Mouse (Mus musculus) MEL (cell line): Measurements from ENCODE around the gene Fbn1. TPM values are rescaled to one million over a fixed set of nuclear protein-coding genes. Genes with fewer than 3 reads are reported as not detected.

Experiments
- DNase-seq: peaks from one replicate; pipeline ENCODE4 v3.0.0; 2011; ENCODE audit warnings: low read depth, low spot score
- H3K27ac ChIP-seq: 2 replicates; pipeline ENCODE4 v1.5.1; 2012; ENCODE audit warnings: low read depth, mild to moderate bottlenecking, control low read depth, low read length, moderate library complexity; ENCODE audit not compliant: control insufficient read depth
- H3K27me3 ChIP-seq, 2 experiments: fragments of 150-350 bp in 1 of 2; sonication (generic) in 1 of 2; 2 replicates each; pipeline ENCODE4 v1.6.1; 2012; ENCODE audit warnings: low read length in 2 of 2, mild to moderate bottlenecking in 2 of 2, improper control_type of control experiment in 1 of 2, moderate library complexity in 1 of 2; ENCODE audit not compliant: insufficient read depth in 2 of 2, control insufficient read depth in 1 of 2
- H3K36me3 ChIP-seq, 2 experiments: 2 replicates each; pipeline ENCODE4 v1.6.1; 2012 to 2014; ENCODE audit warnings: low read length in 2 of 2, improper control_type of control experiment in 1 of 2, inconsistent platforms in 1 of 2, mild to moderate bottlenecking in 1 of 2; ENCODE audit not compliant: insufficient read depth in 2 of 2, control insufficient read depth in 1 of 2
- H3K4me1 ChIP-seq, 2 experiments: fragments of 150-350 bp in 1 of 2; sonication (generic) in 1 of 2; 2 replicates each; pipeline ENCODE4 v1.6.1; 2012; ENCODE audit warnings: low read length in 2 of 2, improper control_type of control experiment in 1 of 2, mild to moderate bottlenecking in 1 of 2; ENCODE audit not compliant: insufficient read depth in 2 of 2, control insufficient read depth in 1 of 2
- H3K4me3 ChIP-seq, 2 experiments: fragments of 150-350 bp in 1 of 2; sonication (generic) in 1 of 2; 2 replicates each; pipeline ENCODE4 v1.5.1; 2012; ENCODE audit warnings: low read depth in 2 of 2, low read length in 2 of 2, mild to moderate bottlenecking in 2 of 2, moderate library complexity in 2 of 2, control low read depth in 1 of 2, improper control_type of control experiment in 1 of 2; ENCODE audit not compliant: control insufficient read depth in 1 of 2, insufficient read depth in 1 of 2
- H3K79me2 ChIP-seq: 2 replicates; pipeline ENCODE4 v1.6.1; 2012; ENCODE audit warnings: mild to moderate bottlenecking, low read length, moderate library complexity; ENCODE audit not compliant: control insufficient read depth, poor library complexity, insufficient read depth
- H3K9ac ChIP-seq: 2 replicates; pipeline ENCODE4 v1.6.1; 2012; ENCODE audit warnings: low read depth, mild to moderate bottlenecking, control low read depth, low read length, moderate library complexity; ENCODE audit not compliant: control insufficient read depth, poor library complexity, severe bottlenecking
- H3K9me3 ChIP-seq: fragments of 150-350 bp; sonication (generic); replicated peaks from 2 replicates; pipeline ENCODE4 v1.6.1; 2012; ENCODE audit warnings: mild to moderate bottlenecking, low read length, improper control_type of control experiment, moderate library complexity; ENCODE audit not compliant: insufficient read depth
- BHLHE40 ChIP-seq: IDR thresholded peaks from 2 replicates; pipeline ENCODE4 v1.6.1; 2012; ENCODE audit warnings: low read depth, mild to moderate bottlenecking, inconsistent platforms, low read length, improper control_type of control experiment, borderline replicate concordance
- CHD1 ChIP-seq: IDR thresholded peaks from 2 replicates; pipeline ENCODE4 v1.6.1; 2012; ENCODE audit warnings: low read depth, mild to moderate bottlenecking, inconsistent platforms, low read length, improper control_type of control experiment
- CTCF ChIP-seq, 3 experiments: IDR thresholded peaks in 2 of 3; conservative IDR thresholded peaks in 1 of 3; 2 replicates each; pipeline ENCODE4 v1.5.1; 2011 to 2012; ENCODE audit warnings: low read length in 3 of 3, low read depth in 2 of 3, mild to moderate bottlenecking in 2 of 3, improper control_type of control experiment in 1 of 3, inconsistent platforms in 1 of 3, mixed read lengths in 1 of 3, moderate library complexity in 1 of 3; ENCODE audit not compliant: control insufficient read depth in 1 of 3, insufficient read depth in 1 of 3, poor library complexity in 1 of 3, severe bottlenecking in 1 of 3
- E2F4 ChIP-seq: IDR thresholded peaks from 2 replicates; pipeline ENCODE4 v1.6.1; 2011; ENCODE audit warnings: low read depth, low read length, improper control_type of control experiment, borderline replicate concordance
- ELF1 ChIP-seq: IDR thresholded peaks from 2 replicates; pipeline ENCODE4 v1.6.1; 2014; ENCODE audit warnings: low read depth, mild to moderate bottlenecking, inconsistent platforms, low read length, improper control_type of control experiment, moderate library complexity
- EP300 ChIP-seq, 2 experiments: IDR thresholded peaks; 2 replicates each; pipeline ENCODE4 v1.6.1; 2011; ENCODE audit warnings: improper control_type of control experiment in 2 of 2, low read length in 2 of 2, low read depth in 1 of 2, mild to moderate bottlenecking in 1 of 2
- ETS1 ChIP-seq: IDR thresholded peaks from 2 replicates; pipeline ENCODE4 v1.6.1; 2012; ENCODE audit warnings: low read depth, mild to moderate bottlenecking, inconsistent platforms, low read length, improper control_type of control experiment, moderate library complexity
- GABPA ChIP-seq: IDR thresholded peaks from 2 replicates; pipeline ENCODE4 v1.6.1; 2012; ENCODE audit warnings: low read depth, mild to moderate bottlenecking, inconsistent platforms, low read length, improper control_type of control experiment, moderate library complexity
- MAX ChIP-seq: IDR thresholded peaks from 2 replicates; pipeline ENCODE4 v1.6.1; 2011; ENCODE audit warnings: low read length, improper control_type of control experiment
- MAZ ChIP-seq: IDR thresholded peaks from 2 replicates; pipeline ENCODE4 v1.6.1; 2012; ENCODE audit warnings: low read depth, mild to moderate bottlenecking, inconsistent platforms, low read length, improper control_type of control experiment
- MEF2A ChIP-seq: IDR thresholded peaks from 2 replicates; pipeline ENCODE4 v1.6.1; 2014; ENCODE audit warnings: low read depth, mild to moderate bottlenecking, inconsistent platforms, low read length, improper control_type of control experiment; ENCODE audit not compliant: poor library complexity, insufficient replicate concordance, severe bottlenecking; ENCODE audit errors: extremely low read depth
- MXI1 ChIP-seq: IDR thresholded peaks from 2 replicates; pipeline ENCODE4 v1.6.1; 2011; ENCODE audit warnings: mild to moderate bottlenecking, low read depth, low read length, improper control_type of control experiment
- MYB ChIP-seq: IDR thresholded peaks from 2 replicates; pipeline ENCODE4 v1.6.1; 2011; ENCODE audit warnings: mild to moderate bottlenecking, low read depth, low read length, improper control_type of control experiment
- NELFE ChIP-seq: IDR thresholded peaks from 2 replicates; pipeline ENCODE4 v1.6.1; 2011; ENCODE audit warnings: low read depth, low read length, improper control_type of control experiment
- RCOR1 ChIP-seq: IDR thresholded peaks from 2 replicates; pipeline ENCODE4 v1.6.1; 2012; ENCODE audit warnings: low read depth, mild to moderate bottlenecking, inconsistent platforms, low read length, improper control_type of control experiment
- SIN3A ChIP-seq: IDR thresholded peaks from 2 replicates; pipeline ENCODE4 v1.6.1; 2012; ENCODE audit warnings: low read length, improper control_type of control experiment, inconsistent platforms
- SMC3 ChIP-seq: IDR thresholded peaks from 2 replicates; pipeline ENCODE4 v1.6.1; 2011; ENCODE audit warnings: low read depth, low read length, improper control_type of control experiment
- TCF12 ChIP-seq: IDR thresholded peaks from 2 replicates; pipeline ENCODE4 v1.6.1; 2014; ENCODE audit warnings: low read depth, mild to moderate bottlenecking, inconsistent platforms, low read length, improper control_type of control experiment, moderate library complexity
- UBTF ChIP-seq: IDR thresholded peaks from 2 replicates; pipeline ENCODE4 v1.6.1; 2012; ENCODE audit warnings: low read depth, mild to moderate bottlenecking, inconsistent platforms, low read length, improper control_type of control experiment, moderate library complexity, borderline replicate concordance; ENCODE audit not compliant: insufficient read depth
- USF1 ChIP-seq: IDR thresholded peaks from 2 replicates; pipeline ENCODE4 v1.6.1; 2014; ENCODE audit warnings: low read depth, mild to moderate bottlenecking, inconsistent platforms, low read length, improper control_type of control experiment, moderate library complexity
- USF2 ChIP-seq, 2 experiments: IDR thresholded peaks; 2 replicates each; pipeline ENCODE4 v1.6.1; 2011 to 2012; ENCODE audit warnings: improper control_type of control experiment in 2 of 2, low read length in 2 of 2, borderline replicate concordance in 1 of 2, inconsistent platforms in 1 of 2, low read depth in 1 of 2, mild to moderate bottlenecking in 1 of 2; ENCODE audit not compliant: insufficient read depth in 1 of 2
- ZC3H11A ChIP-seq: IDR thresholded peaks from 2 replicates; pipeline ENCODE4 v1.6.1; 2012; ENCODE audit warnings: low read depth, mild to moderate bottlenecking, inconsistent platforms, low read length, improper control_type of control experiment
- ZKSCAN1 ChIP-seq: IDR thresholded peaks from 2 replicates; pipeline ENCODE4 v1.6.1; 2012; ENCODE audit warnings: low read depth, mild to moderate bottlenecking, inconsistent platforms, low read length, improper control_type of control experiment, moderate library complexity
- polyA plus RNA-seq, 2 experiments: library from polyadenylated mRNA; stranded (reverse) in 1 of 2; unstranded in 1 of 2; fragments of >175 nt in 1 of 2; fragments of >200 nt in 1 of 2; gene quantifications; 2 replicates each; pipeline versions ENCODE4 v1.2.1 to v1.2.4; 2012; ENCODE audit warnings: low replicate concordance in 2 of 2, low read depth in 1 of 2; ENCODE audit not compliant: insufficient read length in 2 of 2, insufficient read depth in 1 of 2, missing spikeins in 1 of 2
- total RNA-seq: library from RNA; depleted of rRNA; stranded (reverse); fragments of 300-350 nt; gene quantifications from 2 replicates; pipeline ENCODE4 v1.2.3, GENCODE M21; 2012

Gene Fbn1
- total and polyA plus RNA-seq, 3 experiments, result 0.01 TPM; not detected in 2

GRCm38 (mm10) chr2:125322581-125322980, 185.2 kb downstream of the Fbn1 start:
- Histone ChIP-seq H3K9me3 (no peaks in the 10 kb centered on the region), H3K79me2 (no peaks in the 10 kb centered on the region), H3K9ac (no peak overlapping the region), H3K4me1 (no peaks in the 10 kb centered on the region; a peak in 1 of 4 replicates), H3K27me3 (peaks cover 0 to 2% of the 10 kb centered on the region in 2 experiments; a peak in 2 of 4 replicates), H3K36me3 (no peaks in the 10 kb centered on the region), H3K27ac (no peak overlapping the region), H3K4me3 (no peak overlapping the region)
- no peak for TF ChIP-seq UBTF
- TF ChIP-seq CHD1, result no peak
- no peak for TF ChIP-seq MEF2A
- no peak for TF ChIP-seq TCF12
- no peak for TF ChIP-seq GABPA
- TF ChIP-seq CTCF (IDR thresholded peaks at IDR 0.05 in 2 of 3, conservative IDR thresholded peaks at IDR 0.05 in 1 of 3; ENCODE audit: control insufficient read depth in 1 of 3, insufficient read depth in 1 of 3, low read depth in 2 of 3, low read length in 3 of 3, poor library complexity in 1 of 3, severe bottlenecking in 1 of 3), result no peak
- TF ChIP-seq ZC3H11A, result no peak
- no peak for TF ChIP-seq ETS1
- DNase-seq, result no peak

DNA sequence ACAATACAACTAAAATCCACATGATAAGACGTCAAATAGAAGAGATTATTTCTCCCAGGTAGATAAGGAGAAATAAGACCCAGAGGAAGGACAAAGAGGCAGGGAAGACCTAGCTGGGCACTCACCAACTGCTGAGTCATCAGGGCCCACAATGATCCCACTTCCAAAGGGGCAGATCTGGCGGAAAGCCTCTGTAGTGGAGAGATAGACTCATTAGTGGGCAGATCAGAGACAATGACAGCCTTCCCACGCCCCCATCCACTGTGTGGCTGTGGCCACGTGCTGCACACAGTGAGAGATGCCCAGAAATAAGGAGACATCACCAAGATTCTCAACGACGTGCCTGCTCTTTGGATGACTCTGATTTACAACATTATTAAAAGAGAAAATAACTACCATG, 186.7 kb downstream of the Fbn1 start:
- no peak overlapping the region for H3K9ac ChIP-seq
- peaks cover 0 to 2% of the 10 kb centered on the region in 2 experiments; a peak in 1 of 4 replicates for H3K27me3 ChIP-seq
- H3K79me2 ChIP-seq, result no peaks in the 10 kb centered on the region
- no peaks in the 10 kb centered on the region for H3K36me3 ChIP-seq
- H3K27ac ChIP-seq, result no peak overlapping the region
- DNase-seq, result no peak
- H3K4me1 ChIP-seq, result no peaks in the 10 kb centered on the region; a peak in 1 of 4 replicates
- TF ChIP-seq EP300 (IDR thresholded peaks at IDR 0.05; ENCODE audit: low read depth in 1 of 2, low read length in 2 of 2) (no peak), ELF1 (no peak), SMC3 (no peak), GABPA (no peak), RCOR1 (no peak), MXI1 (no peak), MEF2A (no peak)
- TF ChIP-seq, all 39 proteins: peak for 0
- Histone ChIP-seq H3K4me3 (no peak overlapping the region), H3K9me3 (no peaks in the 10 kb centered on the region)

DNA sequence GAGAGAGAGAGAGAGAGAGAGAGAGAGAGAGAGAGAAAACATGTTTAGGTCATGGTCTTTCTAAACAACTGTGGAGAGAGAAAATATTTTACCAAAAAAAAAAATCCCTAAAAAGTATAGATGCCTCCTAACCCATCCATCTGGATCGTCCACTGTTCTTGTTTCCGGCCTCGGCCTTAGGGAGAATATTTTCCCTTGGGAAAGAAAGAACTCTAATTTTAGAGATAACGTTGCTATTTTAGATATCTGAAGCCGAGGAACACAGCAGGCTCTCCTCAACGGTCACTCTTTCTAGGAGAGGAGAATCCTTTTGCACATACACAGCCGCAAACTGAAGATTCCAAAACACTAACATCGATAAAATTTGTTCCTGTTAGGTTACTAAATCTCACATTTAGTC, 188.1 kb downstream of the Fbn1 start:
- Histone ChIP-seq H3K79me2 (no peaks in the 10 kb centered on the region), H3K9me3 (no peaks in the 10 kb centered on the region), H3K27me3 (no peaks in the 10 kb centered on the region; a peak in 1 of 4 replicates), H3K4me3 (no peak overlapping the region), H3K36me3 (no peaks in the 10 kb centered on the region), H3K4me1 (no peaks in the 10 kb centered on the region; a peak in 1 of 4 replicates), H3K27ac (no peak overlapping the region), H3K9ac (no peak overlapping the region)
- DNase-seq, result no peak
- no peak for TF ChIP-seq E2F4
- no peak for TF ChIP-seq MAX
- no peak for TF ChIP-seq BHLHE40
- TF ChIP-seq USF1, result no peak
- no peak for TF ChIP-seq RCOR1
- TF ChIP-seq USF2 (IDR thresholded peaks at IDR 0.05; ENCODE audit: borderline replicate concordance in 1 of 2, insufficient read depth in 1 of 2, low read depth in 1 of 2, low read length in 2 of 2), result no peak
- no peak for TF ChIP-seq ZKSCAN1
- TF ChIP-seq ETS1, result no peak
- TF ChIP-seq MXI1, result no peak
- TF ChIP-seq SMC3, result no peak
- TF ChIP-seq SIN3A, result no peak
- no peak for TF ChIP-seq NELFE
- no peak for TF ChIP-seq MAZ
- TF ChIP-seq MYB, result no peak
